Mouse (Mus musculus): ENCODE measurements around the gene Trpm4.
A peak's percentile ranks its signal among the peaks of the same experiment; 100 is the strongest.
"Not testable (repeated sequence)": the region's sequence is repeated elsewhere in the genome, so short reads cannot be mapped to it uniquely, and the experiment has no call there.

The Trpm4 gene

GRCm38 (mm10) chr7:45333431-45333982 lies at the start of gene Trpm4:
TSS of gene Trpm4 (minus strand) at chr7:45333780.
- peak; percentile 77 to 82 for DNase-seq (ENCODE audit: low read depth in 2 of 2, low spot score in 2 of 2)

GRCm38 (mm10) chr7:45376057-45376456 lies 42.5 kb upstream of the Trpm4 start:
- DNase-seq (ENCODE audit: low read depth in 2 of 2, low spot score in 2 of 2) = no peak

GRCm38 (mm10) chr7:45374620-45375019 lies 41.0 kb upstream of the Trpm4 start:
- no peak for DNase-seq (ENCODE audit: low read depth in 2 of 2, low spot score in 2 of 2)

- DNase-seq (ENCODE audit: low read depth in 2 of 2, low spot score in 2 of 2) = no peak
Observed at GRCm38 (mm10) chr7:45372371-45372770, 38.8 kb upstream of the Trpm4 start.

GRCm38 (mm10) chr7:45370475-45371311 lies 37.1 kb upstream of the Trpm4 start, which contains the start of gene Lin7b:
TSS of gene Lin7b (minus strand) at chr7:45370583.
- DNase-seq (ENCODE audit: low read depth in 2 of 2, low spot score in 2 of 2) = peak; percentile 65 to 79

GRCm38 (mm10) chr7:45369836-45370474 lies 36.4 kb upstream of the Trpm4 start:
- no peak for DNase-seq (ENCODE audit: low read depth in 2 of 2, low spot score in 2 of 2)

GRCm38 (mm10) chr7:45369022-45369745 lies 35.6 kb upstream of the Trpm4 start:
- DNase-seq (ENCODE audit: low read depth in 2 of 2, low spot score in 2 of 2) = no peak

GRCm38 (mm10) chr7:45368178-45368577 lies 34.6 kb upstream of the Trpm4 start:
- DNase-seq (ENCODE audit: low read depth in 2 of 2, low spot score in 2 of 2) = no peak

- DNase-seq (ENCODE audit: low read depth in 2 of 2, low spot score in 2 of 2) = peak; percentile 93 to 95
Observed at GRCm38 (mm10) chr7:45367020-45367880, 33.7 kb upstream of the Trpm4 start.

GRCm38 (mm10) chr7:45366652-45367019 lies 33.1 kb upstream of the Trpm4 start, which contains the start of gene Ppfia3:
TSS of gene Ppfia3 (minus strand) at chr7:45367019.
- no peak for DNase-seq (ENCODE audit: low read depth in 2 of 2, low spot score in 2 of 2)

GRCm38 (mm10) chr7:45365742-45366651 lies 32.4 kb upstream of the Trpm4 start:
- no peak for DNase-seq (ENCODE audit: low read depth in 2 of 2, low spot score in 2 of 2)

- DNase-seq (ENCODE audit: low read depth in 2 of 2, low spot score in 2 of 2) = no peak
Observed at GRCm38 (mm10) chr7:45363983-45364382, 30.4 kb upstream of the Trpm4 start.

GRCm38 (mm10) chr7:45362801-45363200 lies 29.2 kb upstream of the Trpm4 start:
- peak in 1 of 2 experiments; percentile 52 for DNase-seq (ENCODE audit: low read depth in 2 of 2, low spot score in 2 of 2)

- DNase-seq (ENCODE audit: low read depth in 2 of 2, low spot score in 2 of 2) = peak; percentile 54 to 73
Observed at GRCm38 (mm10) chr7:45361243-45361804, 27.7 kb upstream of the Trpm4 start.

- no peak for DNase-seq (ENCODE audit: low read depth in 2 of 2, low spot score in 2 of 2)
Observed at GRCm38 (mm10) chr7:45360404-45361125, 27.0 kb upstream of the Trpm4 start.

GRCm38 (mm10) chr7:45359081-45359480 lies 25.5 kb upstream of the Trpm4 start:
- not testable (repeated sequence) for DNase-seq (ENCODE audit: low read depth in 2 of 2, low spot score in 2 of 2)

- no peak for DNase-seq (ENCODE audit: low read depth in 2 of 2, low spot score in 2 of 2)
Observed at GRCm38 (mm10) chr7:45356087-45356486, 22.5 kb upstream of the Trpm4 start.

GRCm38 (mm10) chr7:45355318-45356020 lies 21.9 kb upstream of the Trpm4 start:
- no peak for DNase-seq (ENCODE audit: low read depth in 2 of 2, low spot score in 2 of 2)

Measured in CD8-positive naive resting alpha-beta T cell, adult 2 months (primary cell).